Mouse (Mus musculus) ovary, postnatal 14 days (tissue): ENCODE measurements around the gene 6030458C11Rik.

Experiments used
- DNase-seq: peaks from one replicate; pipeline ENCODE4 v3.0.0; 2022; ENCODE audit warnings: low spot score

6030458C11Rik gene

DNA sequence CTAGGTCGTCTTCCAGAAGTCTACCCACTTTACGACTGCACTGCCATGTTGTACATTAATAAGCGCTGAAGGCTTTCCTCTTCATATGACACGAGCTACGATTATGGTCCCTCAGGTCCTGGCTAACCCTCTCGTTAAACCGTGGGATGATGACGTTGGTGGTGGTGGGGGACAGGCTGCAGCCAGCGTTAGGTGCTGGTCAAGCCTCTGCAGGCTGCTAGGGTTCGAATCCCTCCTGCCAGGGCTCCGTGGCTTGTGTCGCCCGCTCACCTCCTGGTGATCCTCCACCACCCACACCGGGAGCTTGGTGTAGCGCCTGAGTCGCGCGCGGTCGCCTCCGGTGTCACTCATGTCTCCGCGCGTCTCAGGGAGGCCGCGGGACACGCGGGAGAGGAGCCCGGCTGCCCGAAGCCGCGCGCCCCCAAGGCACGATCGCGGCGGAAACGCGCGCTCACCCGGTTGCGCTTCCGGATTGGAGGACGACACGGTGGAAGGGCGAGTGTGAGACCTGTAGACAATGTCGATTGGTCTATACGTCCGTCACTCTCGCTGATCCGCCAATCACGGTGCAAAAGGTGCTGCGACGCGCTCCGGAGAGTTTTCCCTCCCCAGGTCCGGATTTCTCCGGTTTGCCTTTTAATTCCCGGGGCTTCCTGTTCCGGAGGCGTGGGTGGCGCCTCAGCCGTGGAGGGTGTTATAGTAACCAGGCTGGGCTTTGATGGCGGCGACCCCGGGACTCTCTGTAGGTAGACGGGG lies at the start of gene 6030458C11Rik, which contains the start of gene Drosha:
TSS of gene 6030458C11Rik (minus strand) at position 453 of the 756 bp plus-strand sequence.
TSS of gene Drosha (plus strand) at position 619 of the 756 bp plus-strand sequence.
- DNase-seq = peak; percentile 97

GRCm38 (mm10) chr15:12867269-12867668 lies 42.8 kb upstream of the 6030458C11Rik start:
- no peak for DNase-seq

DNA sequence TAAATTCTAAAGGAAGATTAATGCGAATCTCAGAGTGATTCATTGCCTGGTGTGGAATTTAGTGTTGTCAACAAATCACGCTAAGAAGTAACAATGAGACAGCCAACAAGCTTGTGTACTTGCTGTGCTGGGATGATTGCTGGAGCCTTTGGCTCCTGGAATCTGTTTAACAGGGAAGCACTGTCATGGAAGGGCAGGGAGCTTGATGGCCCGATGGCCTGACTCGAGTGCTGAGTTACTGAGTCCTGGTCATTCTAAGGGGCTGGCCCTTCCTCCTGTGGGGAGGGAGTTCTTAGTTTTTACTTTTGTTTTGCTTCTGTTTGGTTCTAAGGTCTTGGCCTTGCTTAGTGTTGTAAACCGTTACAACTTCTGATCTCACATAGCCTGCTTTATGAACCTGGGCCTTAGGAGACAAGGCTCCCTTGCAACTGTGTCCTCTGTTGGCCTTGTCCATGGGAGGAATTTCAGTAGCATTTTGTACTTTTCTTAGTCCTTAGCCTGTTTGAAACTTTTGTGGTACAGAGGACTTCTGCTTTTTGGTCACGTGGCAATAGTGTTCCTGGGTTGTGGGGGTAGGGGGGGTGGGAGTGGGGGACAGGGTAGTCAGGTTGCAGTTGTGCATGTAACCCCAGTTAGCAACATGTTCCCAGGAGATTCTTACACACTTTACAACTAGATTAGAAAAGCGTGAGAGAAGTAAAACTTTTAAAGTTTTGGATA lies 41.3 kb upstream of the 6030458C11Rik start:
- DNase-seq = no peak

- no peak for DNase-seq
Measured at GRCm38 (mm10) chr15:12863669-12864068, 39.2 kb upstream of the 6030458C11Rik start.

- no peak for DNase-seq
Measured at GRCm38 (mm10) chr15:12862061-12862460, 37.6 kb upstream of the 6030458C11Rik start.

- no peak for DNase-seq
Measured at GRCm38 (mm10) chr15:12858645-12859044, 34.2 kb upstream of the 6030458C11Rik start.

DNA sequence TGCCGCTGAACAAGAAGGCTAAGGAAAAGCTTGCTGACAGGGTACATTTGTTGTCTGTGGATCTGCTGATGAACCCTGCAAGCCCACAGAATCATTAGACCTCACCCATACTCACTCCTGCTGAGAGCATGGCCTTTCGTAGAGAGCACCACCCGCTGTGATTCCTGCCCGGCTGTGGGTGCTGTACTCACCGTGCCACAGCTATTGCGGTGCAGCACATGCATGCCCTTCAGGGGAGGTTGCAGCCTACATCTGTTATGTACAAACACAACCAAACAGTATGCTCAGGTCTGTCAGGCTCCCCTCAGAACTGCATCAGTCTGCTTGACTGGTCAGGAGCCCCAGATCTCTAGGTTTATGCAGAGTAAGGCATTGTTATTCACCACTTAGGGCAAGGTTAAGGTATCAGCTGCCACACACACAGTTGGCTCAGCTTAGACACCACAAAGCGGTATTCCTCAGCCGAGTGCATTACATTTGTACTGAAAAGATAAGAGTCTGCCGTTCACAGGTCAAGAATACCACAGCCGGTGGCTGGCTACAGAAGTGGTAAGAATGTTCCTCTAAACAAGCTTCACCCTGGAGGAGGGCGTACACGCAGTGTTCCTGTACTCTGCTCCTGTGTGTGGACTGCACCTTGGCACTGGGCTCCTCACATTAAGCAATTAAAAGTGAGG lies 33.5 kb upstream of the 6030458C11Rik start:
- no peak for DNase-seq

DNA sequence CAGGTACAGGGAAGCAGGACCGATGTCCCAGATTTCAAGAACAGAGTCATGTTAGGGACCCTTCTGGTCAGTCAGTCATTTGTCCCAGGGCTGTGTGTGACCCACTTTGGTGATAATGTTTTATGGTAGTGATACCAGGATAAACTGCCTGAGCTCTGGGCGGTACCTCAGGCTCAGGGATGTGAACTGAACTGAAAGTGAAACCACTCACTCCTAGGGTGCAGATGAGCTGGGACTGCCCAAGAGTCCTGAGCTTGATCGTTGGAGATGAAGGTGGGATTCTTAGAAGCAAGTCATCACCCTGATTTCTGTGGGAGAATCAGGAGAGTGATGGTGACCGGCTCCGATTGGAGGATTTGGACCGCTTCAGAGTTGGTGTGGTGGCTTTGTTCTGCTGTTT lies 32.3 kb upstream of the 6030458C11Rik start:
- no peak for DNase-seq

GRCm38 (mm10) chr15:12853471-12853870 lies 29.0 kb upstream of the 6030458C11Rik start:
- DNase-seq = no peak

DNA sequence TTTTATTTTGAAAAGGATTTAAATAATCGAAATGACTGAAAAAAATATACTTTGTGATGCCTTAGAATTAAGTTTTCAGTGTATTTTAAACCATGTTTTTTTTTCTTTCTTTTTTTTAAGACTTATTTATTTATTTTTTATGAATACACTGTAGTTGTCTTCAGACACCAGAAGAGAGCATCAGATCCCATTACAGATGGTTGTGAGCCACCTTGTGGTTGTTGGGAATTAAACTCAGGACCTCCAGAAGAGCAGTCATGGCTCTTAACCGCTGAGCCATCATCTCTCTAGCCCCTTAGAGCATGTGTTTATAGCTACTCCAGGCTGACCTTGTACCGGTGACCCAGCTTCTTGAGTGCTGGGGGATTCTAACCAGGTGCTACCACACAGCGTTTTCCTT lies 24.9 kb upstream of the 6030458C11Rik start:
- no peak for DNase-seq

DNA sequence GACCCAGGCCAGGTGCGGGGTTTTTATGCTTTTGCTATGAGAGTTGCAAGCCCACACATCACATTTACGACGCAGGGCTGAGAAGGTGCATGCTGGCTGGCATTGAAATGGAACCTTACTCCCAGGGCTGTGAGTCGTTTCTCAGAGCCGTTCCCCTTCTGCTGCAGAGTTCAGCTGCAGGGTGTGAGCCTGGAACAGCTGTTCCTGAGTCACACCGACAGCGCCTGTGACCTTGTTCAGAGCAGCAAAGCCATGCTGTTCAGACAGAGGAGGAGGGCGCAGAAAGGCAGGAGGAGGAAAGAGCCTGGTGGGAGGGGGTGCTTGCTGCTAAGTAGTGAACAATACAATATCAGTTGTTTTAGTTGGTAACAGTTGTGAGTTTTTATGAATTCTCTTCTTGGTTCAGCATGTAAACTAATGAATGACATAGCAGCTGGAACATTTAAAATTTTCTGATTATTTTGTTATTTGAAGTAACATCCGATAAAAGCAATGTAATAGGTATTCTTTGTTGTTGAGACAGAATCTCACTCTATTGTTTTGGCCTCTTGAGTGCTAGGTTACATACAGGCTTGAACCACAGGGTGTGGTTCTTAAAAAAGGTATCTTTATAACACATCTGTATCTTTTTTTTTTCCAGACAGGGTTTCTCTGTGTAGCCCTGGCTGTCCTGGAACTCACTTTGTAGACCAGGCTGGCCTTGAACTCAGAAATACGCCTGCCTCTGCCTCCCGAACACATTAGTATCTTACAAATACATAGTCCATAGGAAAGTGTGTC lies 23.9 kb upstream of the 6030458C11Rik start:
- DNase-seq = no peak

GRCm38 (mm10) chr15:12842833-12843232 lies 18.4 kb upstream of the 6030458C11Rik start:
- DNase-seq = no peak

DNA sequence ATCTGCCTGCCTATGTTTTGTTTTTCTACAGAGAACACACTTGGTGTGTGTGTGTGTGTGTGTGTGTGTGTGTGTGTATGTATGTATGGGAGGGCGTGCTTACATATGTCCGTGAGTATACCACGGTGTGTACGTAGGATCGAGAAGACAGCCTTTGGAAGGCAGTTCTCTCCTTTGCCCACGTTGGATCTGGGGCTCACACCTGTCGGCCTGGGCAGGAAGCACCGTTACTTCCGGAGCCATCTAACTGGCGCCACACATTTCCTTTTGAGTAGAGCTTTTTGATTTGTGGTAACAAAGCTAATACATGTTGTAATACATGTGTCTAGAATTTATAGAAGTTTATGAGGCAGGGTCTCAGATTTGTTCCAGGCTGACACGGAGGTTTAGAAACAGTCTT lies 16.3 kb upstream of the 6030458C11Rik start:
- no peak for DNase-seq

GRCm38 (mm10) chr15:12834231-12834630 lies 9.8 kb upstream of the 6030458C11Rik start:
- DNase-seq = no peak

- DNase-seq = no peak
Measured at GRCm38 (mm10) chr15:12833385-12833784, 8.9 kb upstream of the 6030458C11Rik start.

DNA sequence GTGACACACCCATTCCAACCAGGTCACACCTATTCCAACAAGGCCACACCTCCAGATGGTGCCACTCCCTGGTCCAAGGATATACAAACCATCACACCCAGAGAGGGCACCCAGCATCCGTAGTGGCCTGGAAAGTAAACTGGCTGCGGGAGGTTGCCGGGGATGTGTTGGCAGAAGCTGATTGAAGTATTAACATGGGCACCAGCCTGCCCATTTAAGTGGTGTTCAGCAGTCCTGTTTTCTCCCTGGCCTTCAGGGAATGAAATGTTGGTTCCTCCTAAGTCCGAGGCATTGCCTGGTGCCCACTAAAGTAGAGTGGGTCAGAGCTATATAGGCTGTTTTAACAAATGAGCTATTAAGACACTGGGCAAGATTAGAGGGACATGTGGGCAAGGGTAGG lies 8.2 kb upstream of the 6030458C11Rik start:
- DNase-seq = no peak

DNA sequence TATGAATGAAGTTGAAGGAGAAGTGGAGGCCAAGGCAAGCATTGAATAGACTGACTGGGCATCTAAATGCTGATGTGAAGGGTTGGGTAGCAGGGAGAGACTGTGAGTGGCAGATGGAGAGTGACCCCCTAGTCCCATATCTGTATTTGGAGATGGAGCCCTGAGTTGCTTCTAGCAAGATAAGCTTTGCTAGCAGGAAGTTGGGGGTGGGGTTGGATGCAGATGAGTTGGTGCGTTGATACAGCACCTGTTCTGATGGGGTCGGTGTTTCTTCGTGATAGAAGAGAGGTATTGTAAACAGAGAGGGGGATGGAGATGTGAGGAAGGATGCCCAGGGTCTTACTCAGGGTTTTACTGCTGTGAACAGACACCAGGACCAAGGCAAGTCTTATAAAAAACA lies 5.4 kb upstream of the 6030458C11Rik start:
- DNase-seq = no peak

DNA sequence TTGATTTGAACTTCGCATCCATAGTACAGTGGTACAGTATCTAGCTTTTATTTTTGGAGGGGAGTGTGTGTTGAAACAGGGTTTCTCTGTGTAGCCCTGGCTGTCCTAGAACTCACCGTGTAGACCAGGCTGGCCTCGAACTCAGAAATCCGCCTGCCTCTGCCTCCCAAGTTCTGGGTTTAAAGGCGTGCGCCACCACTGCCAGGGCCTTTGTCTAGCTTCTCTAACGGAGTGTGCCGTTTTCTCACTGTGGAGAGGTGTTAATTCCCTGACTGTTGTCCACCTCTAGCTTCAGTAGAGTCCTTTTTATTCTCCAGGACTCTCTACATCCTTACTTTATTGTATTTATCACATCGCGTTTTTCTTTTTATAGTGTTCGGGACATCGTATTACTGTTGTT lies 959 bp upstream of the 6030458C11Rik start:
- DNase-seq = no peak

GRCm38 (mm10) chr15:12824965-12825364 lies 516 bp upstream of the 6030458C11Rik start:
- DNase-seq = peak; percentile 23

GRCm38 (mm10) chr15:12823455-12824119 lies 862 bp downstream of the 6030458C11Rik start:
- no peak for DNase-seq
